Mouse (Mus musculus): ENCODE measurements around the gene Krtcap2. TPM values are rescaled to one million over a fixed set of nuclear protein-coding genes. Genes with fewer than 3 reads are reported as not detected.

The Krtcap2 gene
- total and polyA plus RNA-seq, 2 experiments from 2014 or later = 41.8 to 192 TPM

- H3K4me2 ChIP-seq (ENCODE audit: low read depth, low read length) = peak overlapping the region; percentile 77
- no peaks in the 10 kb centered on the region for H3K9me3 ChIP-seq (replicated peaks; ENCODE audit: control insufficient read depth, low read length)
- TF ChIP-seq CTCF (IDR thresholded peaks at IDR 0.05; ENCODE audit: low read depth) (no peak), EP300 (IDR thresholded peaks at IDR 0.05; ENCODE audit: low read depth) (no peak)
- DNase-seq (ENCODE audit: low spot score) (peak; percentile 38), ATAC-seq (ENCODE audit: insufficient read depth, low read depth) (peak; percentile 45)
- no peaks in the 10 kb centered on the region for H3K27me3 ChIP-seq (ENCODE audit: control insufficient read depth, insufficient read depth, low read length)
- peaks cover 35% of the 10 kb centered on the region for H3K36me3 ChIP-seq (replicated peaks; ENCODE audit: control insufficient read depth, insufficient read depth, low read length)
- H3K27ac ChIP-seq (ENCODE audit: low read depth) = peak overlapping the region; percentile 85
- WGBS = 38% methylated on average over 6 of the region's 6 CpGs
- H3K4me1 ChIP-seq (ENCODE audit: control insufficient read depth, insufficient read depth) = peaks cover 20% of the 10 kb centered on the region
- H3K4me3 ChIP-seq (ENCODE audit: low read depth, low read length) = peak overlapping the region; percentile 65; the same call in 1 of the 2 replicates
- H3K9ac ChIP-seq (replicated peaks; ENCODE audit: low read depth, low read length) = peak overlapping the region; percentile 71; the same call in 1 of the 2 replicates
Observed at GRCm38 (mm10) chr3:89270891-89271290, 25.1 kb downstream of the Krtcap2 start.

- H3K27ac ChIP-seq (ENCODE audit: low read depth) = no peak overlapping the region
- H3K4me2 ChIP-seq (ENCODE audit: low read depth, low read length) = no peak overlapping the region
- no peak overlapping the region for H3K9ac ChIP-seq (replicated peaks; ENCODE audit: low read depth, low read length)
- 47% methylated on average over 6 of the region's 6 CpGs for WGBS
- no peak for TF ChIP-seq EP300 (IDR thresholded peaks at IDR 0.05; ENCODE audit: low read depth)
- no peak for TF ChIP-seq CTCF (IDR thresholded peaks at IDR 0.05; ENCODE audit: low read depth)
- H3K36me3 ChIP-seq (replicated peaks; ENCODE audit: control insufficient read depth, insufficient read depth, low read length) = peaks cover 38% of the 10 kb centered on the region
- H3K4me1 ChIP-seq (ENCODE audit: control insufficient read depth, insufficient read depth) = peaks cover 18% of the 10 kb centered on the region
- DNase-seq (ENCODE audit: low spot score) (no peak), ATAC-seq (ENCODE audit: insufficient read depth, low read depth) (no peak; the same call in 1 of the 2 replicates)
- H3K27me3 ChIP-seq (ENCODE audit: control insufficient read depth, insufficient read depth, low read length) = no peaks in the 10 kb centered on the region
- H3K9me3 ChIP-seq (replicated peaks; ENCODE audit: control insufficient read depth, low read length) = no peaks in the 10 kb centered on the region
- no peak overlapping the region for H3K4me3 ChIP-seq (ENCODE audit: low read depth, low read length)
Observed at GRCm38 (mm10) chr3:89271760-89272159, 26.0 kb downstream of the Krtcap2 start.

GRCm38 (mm10) chr3:89276061-89276460, 30.3 kb downstream of the Krtcap2 start:
- Histone ChIP-seq H3K27ac (ENCODE audit: low read depth) (no peak overlapping the region), H3K36me3 (replicated peaks; ENCODE audit: control insufficient read depth, insufficient read depth, low read length) (peaks cover 38% of the 10 kb centered on the region), H3K9ac (replicated peaks; ENCODE audit: low read depth, low read length) (no peak overlapping the region), H3K9me3 (replicated peaks; ENCODE audit: control insufficient read depth, low read length) (no peaks in the 10 kb centered on the region), H3K27me3 (ENCODE audit: control insufficient read depth, insufficient read depth, low read length) (no peaks in the 10 kb centered on the region), H3K4me3 (ENCODE audit: low read depth, low read length) (no peak overlapping the region), H3K4me1 (ENCODE audit: control insufficient read depth, insufficient read depth) (peaks cover 23% of the 10 kb centered on the region), H3K4me2 (ENCODE audit: low read depth, low read length) (no peak overlapping the region)
- ATAC-seq (ENCODE audit: insufficient read depth, low read depth) (no peak), DNase-seq (ENCODE audit: low spot score) (no peak)
- 86% methylated on average over 13 of the region's 13 CpGs for WGBS
- TF ChIP-seq CTCF (IDR thresholded peaks at IDR 0.05; ENCODE audit: low read depth) (no peak), EP300 (IDR thresholded peaks at IDR 0.05; ENCODE audit: low read depth) (no peak)

GRCm38 (mm10) chr3:89277281-89278021, 31.7 kb downstream of the Krtcap2 start:
- peak; percentile 14; the same call in 1 of the 2 replicates for ATAC-seq (ENCODE audit: insufficient read depth, low read depth)

GRCm38 (mm10) chr3:89278107-89278506, 32.3 kb downstream of the Krtcap2 start:
- Histone ChIP-seq H3K36me3 (replicated peaks; ENCODE audit: control insufficient read depth, insufficient read depth, low read length) (peaks cover 20% of the 10 kb centered on the region), H3K9ac (replicated peaks; ENCODE audit: low read depth, low read length) (peak overlapping the region; percentile 87), H3K4me1 (ENCODE audit: control insufficient read depth, insufficient read depth) (peaks cover 23% of the 10 kb centered on the region), H3K4me2 (ENCODE audit: low read depth, low read length) (peak overlapping the region; percentile 92), H3K27me3 (ENCODE audit: control insufficient read depth, insufficient read depth, low read length) (no peaks in the 10 kb centered on the region), H3K4me3 (ENCODE audit: low read depth, low read length) (peak overlapping the region; percentile 78), H3K9me3 (replicated peaks; ENCODE audit: control insufficient read depth, low read length) (no peaks in the 10 kb centered on the region), H3K27ac (ENCODE audit: low read depth) (peak overlapping the region; percentile 94)
- ATAC-seq (ENCODE audit: insufficient read depth, low read depth) (peak; percentile 42), DNase-seq (ENCODE audit: low spot score) (peak; percentile 63)
- TF ChIP-seq CTCF (IDR thresholded peaks at IDR 0.05; ENCODE audit: low read depth) (no peak), EP300 (IDR thresholded peaks at IDR 0.05; ENCODE audit: low read depth) (peak; percentile 94)
- 38% methylated on average over 7 of the region's 7 CpGs for WGBS

More at GRCm38 (mm10) chr3:89277281-89278021, 31.7 kb downstream of the Krtcap2 start:
- Histone ChIP-seq H3K9me3 (replicated peaks; ENCODE audit: control insufficient read depth, low read length) (no peaks in the 10 kb centered on the region), H3K9ac (replicated peaks; ENCODE audit: low read depth, low read length) (peak overlapping the region; percentile 87), H3K4me3 (ENCODE audit: low read depth, low read length) (peak overlapping the region; percentile 78), H3K36me3 (replicated peaks; ENCODE audit: control insufficient read depth, insufficient read depth, low read length) (peaks cover 25% of the 10 kb centered on the region), H3K27ac (ENCODE audit: low read depth) (peak overlapping the region; percentile 94), H3K27me3 (ENCODE audit: control insufficient read depth, insufficient read depth, low read length) (no peaks in the 10 kb centered on the region), H3K4me1 (ENCODE audit: control insufficient read depth, insufficient read depth) (peaks cover 23% of the 10 kb centered on the region), H3K4me2 (ENCODE audit: low read depth, low read length) (peak overlapping the region; percentile 92)
- peak; percentile 71 for DNase-seq (ENCODE audit: low spot score)
- TF ChIP-seq EP300 (IDR thresholded peaks at IDR 0.05; ENCODE audit: low read depth) (no peak), CTCF (IDR thresholded peaks at IDR 0.05; ENCODE audit: low read depth) (no peak)
- WGBS = 18% methylated on average over 14 of the region's 14 CpGs
